Mouse (Mus musculus): ENCODE data around the gene Cst6. TPM values are rescaled to one million over a fixed set of nuclear protein-coding genes. Genes with fewer than 3 reads are reported as not detected.

Gene Cst6
- total and polyA plus RNA-seq, 2 experiments: not detected

DNA sequence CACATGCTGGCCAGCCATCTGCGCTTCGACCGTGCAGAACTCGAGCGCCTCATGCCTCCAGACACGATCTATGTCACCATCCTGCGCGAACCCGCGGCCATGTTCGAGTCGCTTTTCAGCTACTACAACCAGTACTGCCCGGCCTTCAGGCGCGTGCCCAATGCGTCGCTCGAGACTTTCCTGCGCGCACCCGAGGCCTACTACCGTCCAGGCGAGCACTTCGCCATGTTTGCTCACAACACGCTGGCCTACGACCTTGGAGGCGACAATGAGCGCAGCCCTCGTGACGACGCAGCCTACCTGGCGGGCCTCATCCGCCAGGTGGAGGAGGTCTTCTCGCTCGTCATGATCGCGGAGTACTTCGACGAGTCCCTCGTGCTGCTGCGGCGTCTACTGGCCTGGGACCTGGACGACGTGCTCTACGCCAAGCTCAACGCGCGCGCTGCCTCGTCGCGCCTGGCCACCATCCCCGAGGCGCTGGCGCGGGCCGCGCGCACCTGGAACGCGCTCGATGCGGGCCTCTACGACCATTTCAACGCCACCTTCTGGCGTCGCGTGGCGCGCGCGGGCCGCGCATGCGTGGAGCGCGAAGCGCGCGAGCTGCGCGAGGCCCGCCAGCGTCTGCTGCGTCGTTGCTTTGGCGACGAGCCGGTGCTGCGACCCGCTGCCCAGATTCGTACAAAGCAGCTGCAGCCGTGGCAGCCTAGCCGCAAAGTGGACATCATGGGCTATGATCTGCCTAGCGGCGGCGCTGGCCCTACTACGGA, 42.2 kb downstream of the Cst6 start:
- Histone ChIP-seq H3K79me2 (ENCODE audit: control insufficient read depth, insufficient read depth, low read length) (no peaks in the 10 kb centered on the region), H3K4me3 (ENCODE audit: insufficient read depth, low read depth, low read length) (peak overlapping the region; percentile 32; the same call in 1 of the 2 replicates), H3K9ac (ENCODE audit: low read depth, low read length) (no peak overlapping the region), H3K27ac (replicated peaks; ENCODE audit: insufficient read depth, low read depth, low read length) (no peak overlapping the region), H3K4me1 (ENCODE audit: control insufficient read depth, insufficient read depth, low read length) (no peaks in the 10 kb centered on the region), H3K27me3 (ENCODE audit: control insufficient read depth, insufficient read depth, low read length) (peaks cover 11% of the 10 kb centered on the region), H3K36me3 (ENCODE audit: control insufficient read depth, insufficient read depth, low read length) (no peaks in the 10 kb centered on the region)
- 31% methylated on average over 98 of the region's 98 CpGs for WGBS
- TF ChIP-seq CTCF (IDR thresholded peaks at IDR 0.05; ENCODE audit: low read depth, low read length): no peak
- TF ChIP-seq POLR2A (IDR thresholded peaks at IDR 0.05; ENCODE audit: extremely low read depth, insufficient read depth, low read length): no peak
- no peak for DNase-seq (ENCODE audit: extremely low read depth, low read depth, low spot score)

DNA sequence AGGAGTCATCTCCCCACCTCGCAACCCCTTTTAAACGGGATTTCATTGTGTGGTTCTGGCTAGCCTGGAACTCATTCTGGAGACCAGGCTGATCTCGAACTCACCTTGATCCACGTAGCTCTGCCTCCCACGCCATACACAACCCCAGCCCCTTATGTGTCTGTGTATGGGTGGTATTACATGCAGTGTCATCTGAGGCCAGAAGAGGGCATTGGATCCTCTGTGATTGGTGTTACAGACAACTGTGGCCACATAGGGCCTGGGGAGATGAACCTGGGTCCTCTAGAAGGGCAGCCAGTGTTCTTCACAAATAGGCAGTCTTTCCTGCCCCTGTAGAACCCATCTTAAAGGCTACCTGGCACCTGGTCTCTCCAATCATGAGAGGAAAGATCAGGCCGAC, 43.1 kb downstream of the Cst6 start:
- H3K4me3 ChIP-seq (ENCODE audit: insufficient read depth, low read depth, low read length): no peak overlapping the region
- no peaks in the 10 kb centered on the region for H3K79me2 ChIP-seq (ENCODE audit: control insufficient read depth, insufficient read depth, low read length)
- H3K4me1 ChIP-seq (ENCODE audit: control insufficient read depth, insufficient read depth, low read length): no peaks in the 10 kb centered on the region
- TF ChIP-seq CTCF (IDR thresholded peaks at IDR 0.05; ENCODE audit: low read depth, low read length) (no peak), POLR2A (IDR thresholded peaks at IDR 0.05; ENCODE audit: extremely low read depth, insufficient read depth, low read length) (no peak)
- H3K27me3 ChIP-seq (ENCODE audit: control insufficient read depth, insufficient read depth, low read length): peaks cover 11% of the 10 kb centered on the region
- no peak overlapping the region for H3K27ac ChIP-seq (replicated peaks; ENCODE audit: insufficient read depth, low read depth, low read length)
- WGBS: 86% methylated on average over 6 of the region's 6 CpGs
- no peak for DNase-seq (ENCODE audit: extremely low read depth, low read depth, low spot score)
- H3K36me3 ChIP-seq (ENCODE audit: control insufficient read depth, insufficient read depth, low read length): no peaks in the 10 kb centered on the region
- no peak overlapping the region for H3K9ac ChIP-seq (ENCODE audit: low read depth, low read length)

DNA sequence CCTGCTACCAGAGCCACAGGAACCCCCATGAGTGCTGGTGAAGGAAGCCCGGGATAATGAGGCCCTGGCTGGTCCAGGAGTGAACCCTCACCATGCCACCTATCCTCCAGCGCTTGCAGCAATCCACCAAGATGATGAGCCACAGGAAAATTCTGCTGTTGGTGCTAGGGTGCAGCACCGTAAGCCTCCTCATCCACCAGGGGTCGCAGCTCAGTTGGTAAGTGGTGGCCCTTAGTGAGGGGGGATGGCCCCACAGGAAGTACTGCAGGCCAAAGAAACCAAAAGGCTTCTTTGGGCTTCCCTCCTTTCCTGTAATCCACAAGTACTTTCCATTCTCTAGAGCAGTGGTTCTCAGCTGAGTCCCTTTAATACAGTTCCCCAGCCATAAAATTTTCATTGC, 46.9 kb downstream of the Cst6 start:
- Histone ChIP-seq H3K4me3 (ENCODE audit: insufficient read depth, low read depth, low read length) (no peak overlapping the region), H3K27me3 (ENCODE audit: control insufficient read depth, insufficient read depth, low read length) (peaks cover 11% of the 10 kb centered on the region), H3K79me2 (ENCODE audit: control insufficient read depth, insufficient read depth, low read length) (no peaks in the 10 kb centered on the region), H3K36me3 (ENCODE audit: control insufficient read depth, insufficient read depth, low read length) (no peaks in the 10 kb centered on the region), H3K9ac (ENCODE audit: low read depth, low read length) (no peak overlapping the region), H3K27ac (replicated peaks; ENCODE audit: insufficient read depth, low read depth, low read length) (no peak overlapping the region), H3K4me1 (ENCODE audit: control insufficient read depth, insufficient read depth, low read length) (no peaks in the 10 kb centered on the region)
- no peak for DNase-seq (ENCODE audit: extremely low read depth, low read depth, low spot score)
- TF ChIP-seq POLR2A (IDR thresholded peaks at IDR 0.05; ENCODE audit: extremely low read depth, insufficient read depth, low read length) (no peak), CTCF (IDR thresholded peaks at IDR 0.05; ENCODE audit: low read depth, low read length) (peak; percentile 68)
- 28% methylated on average over 4 of the region's 4 CpGs for WGBS

DNA sequence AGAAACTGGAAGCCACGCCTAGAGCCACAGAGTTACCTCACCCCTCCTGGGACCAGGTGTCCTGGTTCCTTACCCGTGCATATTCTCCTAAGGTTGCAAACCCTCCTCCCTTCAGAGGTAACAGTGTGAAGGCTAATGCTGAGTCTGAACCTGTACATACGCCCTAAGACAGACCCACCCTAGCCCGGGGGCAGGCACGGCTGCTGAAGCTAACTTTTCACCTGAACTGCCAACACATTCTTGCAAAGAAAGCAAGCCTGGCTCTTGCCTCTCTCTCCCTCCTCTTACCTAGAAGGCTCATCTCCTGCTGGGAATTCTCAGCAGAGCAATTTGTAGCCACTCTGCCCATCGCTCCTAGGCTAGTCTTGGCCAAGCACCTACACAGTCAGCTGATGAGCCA, 48.8 kb downstream of the Cst6 start:
- Histone ChIP-seq H3K36me3 (ENCODE audit: control insufficient read depth, insufficient read depth, low read length) (no peaks in the 10 kb centered on the region), H3K79me2 (ENCODE audit: control insufficient read depth, insufficient read depth, low read length) (no peaks in the 10 kb centered on the region), H3K4me3 (ENCODE audit: insufficient read depth, low read depth, low read length) (no peak overlapping the region), H3K27me3 (ENCODE audit: control insufficient read depth, insufficient read depth, low read length) (peaks cover 3% of the 10 kb centered on the region; the same call in 1 of the 2 replicates), H3K27ac (replicated peaks; ENCODE audit: insufficient read depth, low read depth, low read length) (no peak overlapping the region), H3K4me1 (ENCODE audit: control insufficient read depth, insufficient read depth, low read length) (no peaks in the 10 kb centered on the region), H3K9ac (ENCODE audit: low read depth, low read length) (no peak overlapping the region)
- DNase-seq (ENCODE audit: extremely low read depth, low read depth, low spot score): no peak
- WGBS: 90% methylated on average over 6 of the region's 6 CpGs
- TF ChIP-seq POLR2A (IDR thresholded peaks at IDR 0.05; ENCODE audit: extremely low read depth, insufficient read depth, low read length) (no peak), CTCF (IDR thresholded peaks at IDR 0.05; ENCODE audit: low read depth, low read length) (no peak)

DNA sequence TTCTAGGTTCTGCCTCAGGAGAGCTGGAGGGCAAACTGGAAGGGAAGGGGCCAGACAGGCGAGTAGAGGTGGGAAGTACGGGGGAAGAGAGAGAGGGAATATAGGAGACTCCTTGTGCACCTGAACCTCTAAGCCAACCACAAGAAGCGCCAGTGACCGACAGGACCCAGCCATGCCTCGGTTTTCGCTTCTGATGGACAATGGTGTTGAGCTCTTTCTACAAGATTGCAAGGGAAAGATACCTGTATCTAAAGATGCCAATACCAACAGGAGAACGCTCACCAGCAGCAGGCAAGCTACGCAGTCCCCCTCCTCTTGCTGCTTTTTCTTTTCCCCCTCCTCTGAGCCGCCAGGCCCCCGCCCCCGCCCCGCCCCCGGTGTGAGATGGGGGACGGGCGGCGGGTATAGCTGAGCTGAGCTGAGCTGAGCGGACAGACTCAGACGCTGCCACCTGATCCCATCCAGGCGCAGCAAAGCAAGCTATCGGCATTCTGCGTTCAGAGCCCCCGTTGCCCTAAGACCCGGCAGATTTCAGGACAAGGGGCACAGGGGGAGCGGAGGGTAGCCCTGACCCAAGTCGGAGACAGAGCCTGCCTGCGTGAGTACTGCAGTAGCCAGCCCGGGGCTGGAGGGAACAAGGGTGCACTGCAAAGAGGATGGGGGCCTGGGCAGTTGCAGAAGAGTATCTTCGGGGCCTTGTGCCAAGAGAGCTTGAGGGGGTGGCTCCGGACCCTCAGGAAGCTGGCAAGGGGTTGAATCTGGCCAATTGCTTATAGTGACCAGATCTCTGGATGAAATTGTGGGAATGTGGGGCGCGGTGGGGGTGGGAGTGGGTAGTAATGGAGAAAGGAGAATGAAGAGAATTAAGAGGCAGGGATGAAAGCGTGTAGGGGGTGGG, 51.2 kb downstream of the Cst6 start, which contains the start of gene Gal3st3:
Gal3st3 (plus strand) TSS at position 429 of the 898 bp plus-strand sequence.
- no peak within 1 kb of the TSS for H3K27ac ChIP-seq (replicated peaks; ENCODE audit: insufficient read depth, low read depth, low read length)
- no peaks in the 10 kb centered on the region; the same call in 1 of the 2 replicates for H3K36me3 ChIP-seq (ENCODE audit: control insufficient read depth, insufficient read depth, low read length)
- 28% methylated on average over 32 of the region's 32 CpGs for WGBS
- TF ChIP-seq POLR2A (IDR thresholded peaks at IDR 0.05; ENCODE audit: extremely low read depth, insufficient read depth, low read length) (no peak), CTCF (IDR thresholded peaks at IDR 0.05; ENCODE audit: low read depth, low read length) (no peak)
- H3K79me2 ChIP-seq (ENCODE audit: control insufficient read depth, insufficient read depth, low read length): peaks cover 3% of the 10 kb centered on the region; the same call in 1 of the 2 replicates
- H3K4me1 ChIP-seq (ENCODE audit: control insufficient read depth, insufficient read depth, low read length): peaks cover 6% of the 10 kb centered on the region
- H3K9ac ChIP-seq (ENCODE audit: low read depth, low read length): no peak within 1 kb of the TSS
- no peak for DNase-seq (ENCODE audit: extremely low read depth, low read depth, low spot score)
- peaks cover 3% of the 10 kb centered on the region; the same call in 1 of the 2 replicates for H3K27me3 ChIP-seq (ENCODE audit: control insufficient read depth, insufficient read depth, low read length)
- H3K4me3 ChIP-seq (ENCODE audit: insufficient read depth, low read depth, low read length): no peak within 1 kb of the TSS
